Mouse (Mus musculus) small intestine, adult 2 months (tissue): ENCODE data around the gene Rundc3b. TPM values are rescaled to one million over a fixed set of nuclear protein-coding genes. Genes with fewer than 3 reads are reported as not detected.

Experiments used
- H3K27ac ChIP-seq: fragments of 200-500 bp; 2 replicates; pipeline ENCODE4 v1.5.1; 2012; ENCODE audit warnings: low read depth, low read length, control low read depth, inconsistent platforms; ENCODE audit not compliant: insufficient read depth
- H3K27me3 ChIP-seq: fragments of 200-500 bp; 2 replicates; pipeline ENCODE4 v1.6.1; 2012; ENCODE audit warnings: mild to moderate bottlenecking, moderate library complexity, low read length, inconsistent platforms; ENCODE audit not compliant: control insufficient read depth, insufficient read depth
- H3K36me3 ChIP-seq: fragments of 200-500 bp; 2 replicates; pipeline ENCODE4 v1.6.1; 2012; ENCODE audit warnings: mild to moderate bottlenecking, low read length, control low read depth, inconsistent platforms; ENCODE audit not compliant: control insufficient read depth, insufficient read depth
- H3K4me1 ChIP-seq: fragments of 200-500 bp; 2 replicates; pipeline ENCODE4 v1.6.1; 2012; ENCODE audit warnings: low read length, inconsistent platforms, mixed read lengths; ENCODE audit not compliant: control insufficient read depth, insufficient read depth, insufficient read length
- H3K4me3 ChIP-seq: fragments of 200-500 bp; 2 replicates; pipeline ENCODE4 v1.5.1; 2012; ENCODE audit warnings: low read depth, mild to moderate bottlenecking, control low read depth, inconsistent platforms, low read length, moderate library complexity
- CTCF ChIP-seq: fragments of 200-500 bp; IDR thresholded peaks from 2 replicates; pipeline ENCODE4 v1.5.1; 2012; ENCODE audit warnings: low read depth, mild to moderate bottlenecking, control low read depth, inconsistent platforms, low read length, moderate library complexity, mixed read lengths; ENCODE audit not compliant: insufficient replicate concordance, insufficient read length; ENCODE audit errors: extremely low read depth
- POLR2A ChIP-seq: fragments of 200-500 bp; IDR thresholded peaks from 2 replicates; pipeline ENCODE4 v1.6.1; 2012; ENCODE audit warnings: low read depth, mild to moderate bottlenecking, control low read depth, inconsistent platforms, low read length, moderate library complexity
- WGBS: fragments of 180-500 bp; shearing (Covaris S2); methylation state at CpG from one replicate; pipeline ENCODE4 v1.1.7; 2018; 5-methylcytosine and 5-hydroxymethylcytosine counted together
- polyA plus RNA-seq: library from polyadenylated mRNA; depleted of rRNA; stranded (reverse); fragments of >200 nt; gene quantifications from 2 replicates; pipeline ENCODE4 v1.2.3, GENCODE M21; 2012; rRNA removed

Rundc3b gene
- polyA plus RNA-seq, 1 experiment, result 3.0 TPM

DNA sequence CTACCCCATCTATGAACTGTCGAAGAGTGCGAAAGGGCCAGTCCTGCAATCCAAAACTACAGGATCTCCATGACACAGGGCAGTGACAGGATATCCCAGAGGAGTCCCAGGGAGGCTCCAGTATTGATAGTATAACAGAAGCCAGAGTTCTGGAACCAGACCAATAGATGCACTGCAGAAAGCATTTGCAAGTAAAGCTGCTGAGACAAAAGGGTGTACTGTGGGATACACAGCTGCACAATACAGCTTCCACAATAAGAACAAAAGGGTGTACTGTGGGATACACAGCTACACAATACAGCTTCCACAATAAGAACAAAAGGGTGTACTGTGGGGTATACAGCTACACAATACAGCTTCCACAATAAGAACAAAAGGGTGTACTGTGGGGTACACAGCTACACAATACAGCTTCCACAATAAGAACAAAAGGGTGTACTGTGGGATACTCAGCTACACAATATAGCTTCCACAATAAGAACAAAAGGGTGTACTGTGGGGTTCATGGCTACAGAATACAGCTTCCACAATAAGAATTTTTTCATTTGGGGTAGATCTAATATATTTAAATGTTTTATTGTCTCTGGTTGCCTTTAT lies 134.0 kb downstream of the Rundc3b start:
- Histone ChIP-seq H3K4me3 (no peak overlapping the region), H3K36me3 (0 out of 2 replicates have a peak, but pooled peaks cover 2% of the 10 kb centered on the region), H3K27ac (no peak overlapping the region), H3K4me1 (no peaks in the 10 kb centered on the region), H3K27me3 (no peaks in the 10 kb centered on the region)
- TF ChIP-seq POLR2A (no peak), CTCF (no peak)
- WGBS, result 90% methylated on average over 2 of the region's 2 CpGs

GRCm38 (mm10) chr5:8487989-8488700 lies 134.6 kb downstream of the Rundc3b start:
- H3K4me1 ChIP-seq, result no peaks in the 10 kb centered on the region
- WGBS, result 87% methylated on average over 4 of the region's 4 CpGs
- H3K27me3 ChIP-seq, result no peaks in the 10 kb centered on the region
- 0 out of 2 replicates have a peak, but pooled peaks cover 2% of the 10 kb centered on the region for H3K36me3 ChIP-seq
- no peak for TF ChIP-seq CTCF
- TF ChIP-seq POLR2A, result no peak
- no peak overlapping the region for H3K27ac ChIP-seq
- H3K4me3 ChIP-seq, result no peak overlapping the region

DNA sequence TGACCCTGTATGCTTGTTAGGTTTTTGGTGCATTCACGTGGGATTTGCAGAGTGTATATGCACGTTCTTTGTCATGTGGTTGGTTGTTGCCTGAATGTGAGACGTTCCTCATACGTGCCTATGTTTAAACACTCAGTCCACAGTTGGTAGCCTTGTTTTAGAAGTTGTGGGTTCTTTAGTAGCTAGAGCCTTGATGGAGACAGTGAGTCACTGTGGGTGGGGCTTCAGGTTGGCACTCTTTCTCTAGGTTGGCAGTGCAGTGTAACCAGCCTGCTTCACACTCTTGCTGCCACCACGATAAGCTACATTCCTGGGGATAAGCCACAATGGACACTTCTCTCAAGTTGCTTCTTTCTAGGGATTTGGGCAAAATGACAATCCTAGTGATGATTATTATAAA lies 166.2 kb downstream of the Rundc3b start:
- Histone ChIP-seq H3K4me3 (no peak overlapping the region), H3K27me3 (no peaks in the 10 kb centered on the region), H3K27ac (no peak overlapping the region), H3K4me1 (no peaks in the 10 kb centered on the region), H3K36me3 (peaks cover 4% of the 10 kb centered on the region; the same call in 1 of the 2 replicates)
- no peak for TF ChIP-seq CTCF
- TF ChIP-seq POLR2A, result no peak
- WGBS, result 81% methylated on average over 5 of the region's 5 CpGs

- Histone ChIP-seq H3K27me3 (no peaks in the 10 kb centered on the region), H3K4me1 (no peaks in the 10 kb centered on the region), H3K27ac (no peak overlapping the region), H3K36me3 (peaks cover 4% of the 10 kb centered on the region; the same call in 1 of the 2 replicates), H3K4me3 (no peak overlapping the region)
- TF ChIP-seq CTCF, result no peak
- TF ChIP-seq POLR2A, result no peak
Measured at GRCm38 (mm10) chr5:8455565-8455964, 167.2 kb downstream of the Rundc3b start.

Other genes with a start within 250 kb of the Rundc3b start
- gene Dbf4, start 200.2 kb downstream of the Rundc3b start, polyA plus RNA-seq, result 1.3 and 3.7 TPM in 2 replicates
- 0.37 and 0.39 TPM in 2 replicates for gene Slc25a40, start 200.1 kb downstream of the Rundc3b start, polyA plus RNA-seq
- gene Abcb1a, start 37.1 kb upstream of the Rundc3b start, polyA plus RNA-seq, result 9.2 and 28.5 TPM in 2 replicates
- gene Abcb1b, start 175.2 kb upstream of the Rundc3b start, polyA plus RNA-seq, result 0.27 and 0.37 TPM in 2 replicates